Mouse (Mus musculus) Patski (cell line): ENCODE results near the gene Lrrn3. TPM values are rescaled to one million over a fixed set of nuclear protein-coding genes. Genes with fewer than 3 reads are reported as not detected.

Experiments used
- ATAC-seq: fragments of 100-300 bp; one replicate; pipeline ENCODE4 v1.8.0; 2021
- CTCF ChIA-PET: fragments of 350-600 bp; sonication (Branson Sonifier 250); formaldehyde crosslinking; loops from one replicate; lab custom pipeline; 2022; ENCODE audit warnings: inconsistent platforms; lab: Charles Lee
- POLR2A ChIA-PET: fragments of 350-600 bp; sonication (Branson Sonifier 250); formaldehyde crosslinking; loops from one replicate; lab custom pipeline; 2022; ENCODE audit warnings: antibody characterized with exemption, inconsistent platforms; lab: Charles Lee
- DNase-seq: peaks from one replicate; pipeline ENCODE4 v3.0.0-alpha.2; 2011; ENCODE audit warnings: low read depth, low spot score
- H3K27me3 ChIP-seq: fragments of 371-371 bp; one replicate; pipeline ENCODE4 v1.5.1; 2021
- CTCF ChIP-seq: fragments of 100-300 bp; IDR thresholded peaks from one replicate; pipeline ENCODE4 v1.5.1; 2021
- in situ Hi-C: fragments of 300-500 bp; cut with MboI; formaldehyde crosslinking; loops from 3 replicates; pipeline ENCODE4 v1.11.1; 2018; ENCODE audit warnings: low pct_unique_long_range_greater_than_20kb, mixed read lengths
- polyA plus RNA-seq: library from polyadenylated mRNA; unstranded; gene quantifications from one replicate; pipeline ENCODE4 v1.2.3, GENCODE M21; 2021

The Lrrn3 gene
- polyA plus RNA-seq, 1 experiment from 2014 or later, result 8.4 TPM

GRCm38 (mm10) chr12:41485512-41486215, 567 bp downstream of the Lrrn3 start:
- TF ChIP-seq CTCF, result no peak
- DNase-seq, result no peak
- peak; percentile 95 for ATAC-seq
- no peaks in the 10 kb centered on the region for H3K27me3 ChIP-seq
- CTCF ChIA-PET, result interaction anchor here (2.2 kb wide), 1 partner anchor 373 kb away, joined by 9 read pairs; no protein-coding TSS in a partner anchor
- POLR2A ChIA-PET, result interaction anchor here (0.7 kb wide), 1 partner anchor 150 kb away, joined by 3 read pairs; no protein-coding TSS in a partner anchor
- in situ Hi-C loops, result loop anchor here (5.0 kb wide), 1 partner anchor 648 kb away; no protein-coding TSS in a partner anchor

- POLR2A ChIA-PET, result interaction anchor here (0.7 kb wide), 1 partner anchor 149 kb away, joined by 3 read pairs; no protein-coding TSS in a partner anchor
- H3K27me3 ChIP-seq, result no peaks in the 10 kb centered on the region
- DNase-seq (no peak), ATAC-seq (peak; percentile 37)
- in situ Hi-C loops, result loop anchor here (5.0 kb wide), 2 partner anchors 363 to 648 kb away; no protein-coding TSS in a partner anchor
- CTCF ChIA-PET, result interaction anchor here (0.6 to 2.2 kb wide), 3 partner anchors 10 to 386 kb away, joined by 3 to 9 read pairs (median 3); no protein-coding TSS in a partner anchor
- no peak for TF ChIP-seq CTCF
These were observed 1.3 kb downstream of the Lrrn3 start for GRCm38 (mm10) chr12:41484689-41485511.

- POLR2A ChIA-PET, result no interaction called here
- H3K27me3 ChIP-seq, result no peaks in the 10 kb centered on the region
- DNase-seq (no peak), ATAC-seq (no peak)
- CTCF ChIA-PET, result interaction anchor here (0.6 to 1.1 kb wide), 2 partner anchors 8 to 385 kb away, joined by 3 read pairs; no protein-coding TSS in a partner anchor
- in situ Hi-C loops, result loop anchor here (5.0 kb wide), 1 partner anchor 362 kb away; no protein-coding TSS in a partner anchor
- no peak for TF ChIP-seq CTCF
These were observed 2.4 kb downstream of the Lrrn3 start for GRCm38 (mm10) chr12:41483593-41484451.

DNA sequence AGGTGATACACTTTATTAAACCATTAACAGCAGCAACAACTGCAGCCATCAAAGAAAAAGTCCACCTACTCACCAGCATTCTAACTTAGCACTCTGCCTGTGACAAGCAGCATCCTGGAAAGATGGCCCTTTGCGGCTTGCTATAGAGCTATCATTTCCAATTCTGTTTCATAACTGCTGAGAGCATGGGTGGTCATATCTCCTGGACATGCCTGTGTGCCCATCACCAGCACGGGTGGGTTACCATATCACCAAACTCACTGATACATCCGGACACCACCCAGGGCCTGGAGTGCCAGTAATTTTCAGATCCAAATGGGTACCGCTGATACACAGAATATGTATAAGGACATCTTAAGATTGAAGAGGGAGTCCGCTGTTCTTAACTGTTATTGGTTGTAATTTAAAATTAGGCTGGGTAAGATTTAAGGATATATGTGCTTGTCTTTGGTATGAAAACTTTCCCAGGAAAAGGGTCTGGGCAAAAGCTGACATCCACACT, 3.1 kb downstream of the Lrrn3 start:
- ChIA-PET POLR2A (no interaction called here), CTCF (no interaction called here)
- ATAC-seq (no peak), DNase-seq (no peak)
- in situ Hi-C loops, result loop anchor here (5.0 kb wide), 1 partner anchor 361 kb away; no protein-coding TSS in a partner anchor
- H3K27me3 ChIP-seq, result no peaks in the 10 kb centered on the region
- no peak for TF ChIP-seq CTCF

DNA sequence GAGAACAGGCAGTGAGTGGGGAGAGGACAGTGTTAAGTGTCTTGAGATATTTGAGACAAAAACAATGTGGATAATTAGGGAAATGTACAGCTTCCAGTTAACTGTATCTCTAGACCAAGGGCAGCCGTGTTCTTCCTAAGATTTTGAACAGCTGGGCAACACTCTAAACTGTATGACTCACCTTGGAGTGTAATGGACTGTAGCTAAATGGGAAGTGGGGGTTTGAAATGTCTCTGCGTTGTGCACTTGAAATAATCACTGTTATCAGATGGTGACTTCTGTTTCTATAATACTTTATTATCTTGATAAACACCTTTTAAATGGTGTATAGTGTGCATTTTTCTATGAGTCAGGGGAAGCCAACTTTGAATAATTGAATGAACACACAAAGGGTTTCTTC, 4.7 kb downstream of the Lrrn3 start:
- in situ Hi-C loops, result loop anchor here (5.0 kb wide), 1 partner anchor 359 kb away; no protein-coding TSS in a partner anchor
- CTCF ChIA-PET, result interaction anchor here (1.0 kb wide), 1 partner anchor 83 kb away, joined by 3 read pairs; no protein-coding TSS in a partner anchor
- peak; percentile 41 for ATAC-seq
- no peaks in the 10 kb centered on the region for H3K27me3 ChIP-seq
- no peak for TF ChIP-seq CTCF
- DNase-seq, result no peak
- POLR2A ChIA-PET, result no interaction called here

DNA sequence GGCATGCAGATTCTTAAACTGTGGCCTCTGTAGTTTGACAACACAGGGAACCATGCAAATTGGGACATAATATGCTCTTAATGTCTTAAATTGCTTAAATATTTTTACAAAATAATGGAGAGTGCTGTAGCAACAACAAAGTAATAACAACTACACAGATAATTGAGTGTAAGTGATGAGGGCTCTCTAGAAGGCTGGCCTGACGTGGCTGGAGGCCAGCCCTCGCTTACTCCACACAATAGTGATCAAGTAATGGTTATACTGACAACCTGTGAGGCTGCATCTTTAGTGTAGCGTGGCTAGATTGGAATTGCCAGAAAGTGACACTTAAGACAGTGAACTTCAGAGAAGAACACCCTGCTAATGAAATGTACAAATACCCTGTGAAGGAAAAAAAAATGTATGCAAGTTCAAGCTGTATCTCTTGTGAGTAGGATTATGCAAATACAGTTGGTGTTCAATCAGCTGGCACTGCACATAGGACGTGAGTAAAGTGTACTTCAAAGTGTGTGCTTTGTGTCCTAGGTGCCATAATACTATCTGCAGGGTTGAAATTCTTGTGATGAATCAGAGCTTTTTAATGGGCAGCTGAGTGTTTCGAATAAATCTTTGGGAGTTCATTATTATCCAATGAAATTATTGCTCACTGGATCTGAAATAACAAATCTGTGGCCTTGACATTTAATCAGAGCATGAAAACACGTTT, 17.0 kb downstream of the Lrrn3 start:
- ATAC-seq (no peak), DNase-seq (no peak)
- POLR2A ChIA-PET, result no interaction called here
- H3K27me3 ChIP-seq, result no peaks in the 10 kb centered on the region
- in situ Hi-C loops, result no loop called here
- CTCF ChIA-PET, result no interaction called here
- no peak for TF ChIP-seq CTCF

GRCm38 (mm10) chr12:41468374-41468991, 17.7 kb downstream of the Lrrn3 start:
- ChIA-PET POLR2A (no interaction called here), CTCF (no interaction called here)
- no peaks in the 10 kb centered on the region for H3K27me3 ChIP-seq
- DNase-seq (no peak), ATAC-seq (no peak)
- no peak for TF ChIP-seq CTCF
- in situ Hi-C loops, result no loop called here

DNA sequence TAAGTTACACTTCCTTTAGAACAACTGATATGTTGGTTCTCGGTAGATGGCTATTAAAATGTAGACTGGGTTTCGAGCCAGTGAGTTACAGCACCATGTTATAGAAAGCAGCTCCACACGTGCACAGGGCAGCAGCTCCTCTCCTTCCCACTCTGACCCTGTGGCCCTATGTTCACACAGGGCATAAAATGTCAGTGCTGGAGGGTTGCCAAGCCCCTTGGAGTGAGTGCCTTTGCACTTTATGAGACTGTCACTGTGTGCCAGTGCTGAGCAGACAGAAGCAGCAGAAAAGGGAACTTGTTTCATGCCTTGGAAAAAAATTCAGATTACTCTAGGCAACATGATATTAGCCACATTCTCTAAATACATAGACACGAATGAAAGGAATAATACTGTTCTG, 47.8 kb downstream of the Lrrn3 start:
- no peak for TF ChIP-seq CTCF
- no peaks in the 10 kb centered on the region for H3K27me3 ChIP-seq
- ATAC-seq (no peak), DNase-seq (no peak)
- POLR2A ChIA-PET, result no interaction called here
- CTCF ChIA-PET, result no interaction called here
- in situ Hi-C loops, result no loop called here
